Mouse (Mus musculus) spleen, adult 2 months (tissue): Measurements from ENCODE around the gene Slc16a2.

ENCODE experiments used
- CTCF ChIP-seq: fragments of 200-500 bp; IDR thresholded peaks from 2 replicates; pipeline ENCODE4 v1.5.1; 2011; ENCODE audit warnings: mild to moderate bottlenecking, inconsistent platforms; ENCODE audit not compliant: insufficient read depth, insufficient read length, insufficient replicate concordance; ENCODE audit errors: extremely low read depth
- POLR2A ChIP-seq: fragments of 200-500 bp; IDR thresholded peaks from 2 replicates; pipeline ENCODE4 v1.6.1; 2011; ENCODE audit warnings: low read depth, low read length, inconsistent platforms

GRCm38 (mm10) chrX:103709671-103710070, 112.1 kb downstream of the Slc16a2 start:
- no peak for TF ChIP-seq CTCF
- TF ChIP-seq POLR2A, result no peak
